Mouse (Mus musculus): ENCODE measurements around the gene Rexo1. TPM values are rescaled to one million over a fixed set of nuclear protein-coding genes. Genes with fewer than 3 reads are reported as not detected.

Gene Rexo1
- polyA plus RNA-seq, 1 experiment = 72.0 TPM

DNA sequence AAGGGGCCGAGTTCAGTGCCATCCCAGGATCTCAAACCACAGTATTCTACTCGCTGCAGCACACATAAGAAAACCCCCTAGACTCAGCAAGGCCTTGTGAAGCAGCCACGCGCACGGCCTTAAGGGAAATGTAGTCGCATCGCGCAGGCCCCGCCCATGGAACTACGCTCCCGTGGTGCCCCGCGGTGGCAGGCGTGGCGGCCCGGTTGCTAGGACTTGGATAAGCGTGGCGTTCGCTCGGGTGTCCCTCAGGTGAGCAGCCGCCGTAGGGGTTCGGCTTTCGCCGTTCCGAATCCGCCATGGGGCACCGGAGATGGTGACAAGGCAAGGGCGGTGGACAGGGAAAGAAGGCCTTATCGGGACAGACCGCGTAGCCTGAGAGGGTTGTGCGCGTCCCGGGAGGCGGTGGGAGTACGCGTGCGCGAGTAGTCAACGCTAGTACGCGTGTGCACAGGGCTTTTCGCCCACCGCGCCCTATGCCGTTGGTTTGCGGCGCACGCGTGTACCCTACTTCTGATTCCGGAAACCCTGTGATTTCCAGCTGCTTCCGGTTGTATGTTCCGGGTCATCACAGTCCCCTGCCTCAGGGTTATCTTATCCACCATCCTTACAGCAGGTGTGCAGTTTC lies 41.5 kb upstream of the Rexo1 start, which contains the start of the genes Scamp4 and Adat3:
Gene Scamp4, plus strand, starts transcription at position 175 of the 628 bp plus-strand sequence.
Gene Adat3, plus strand, starts transcription at position 183 of the 628 bp plus-strand sequence.
- peak; percentile 99 for DNase-seq (ENCODE audit: low read depth)
- TF ChIP-seq CTCF (IDR thresholded peaks at IDR 0.05; ENCODE audit: borderline replicate concordance, extremely low read depth, insufficient read depth, insufficient read length) = no peak
- TF ChIP-seq POLR2A (IDR thresholded peaks at IDR 0.05; ENCODE audit: borderline replicate concordance, extremely low read depth, insufficient read depth, insufficient read length, poor library complexity, severe bottlenecking) = peak; percentile 36; the same call in 1 of the 2 replicates

DNA sequence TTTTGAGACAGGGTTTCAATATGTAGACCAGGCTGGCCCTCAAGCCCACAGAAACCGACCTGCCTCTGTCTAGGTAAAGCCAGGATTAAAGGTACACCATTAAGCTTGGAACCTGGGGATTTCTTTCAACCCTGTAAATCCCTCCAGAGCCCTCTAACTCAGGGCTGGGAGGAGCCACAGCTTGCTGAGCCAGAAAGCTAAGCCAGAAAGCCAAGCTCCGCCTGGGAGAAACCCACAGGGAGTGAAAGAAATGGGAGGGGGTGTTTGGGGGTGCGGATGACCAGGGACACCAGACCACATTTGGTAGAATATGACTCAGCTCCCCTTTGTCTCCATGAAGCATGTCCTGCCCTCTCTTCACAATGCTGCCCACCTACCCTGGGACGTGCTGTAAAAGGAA lies 35.0 kb upstream of the Rexo1 start:
- no peak for DNase-seq (ENCODE audit: low read depth)
- TF ChIP-seq POLR2A (IDR thresholded peaks at IDR 0.05; ENCODE audit: borderline replicate concordance, extremely low read depth, insufficient read depth, insufficient read length, poor library complexity, severe bottlenecking) (no peak), CTCF (IDR thresholded peaks at IDR 0.05; ENCODE audit: borderline replicate concordance, extremely low read depth, insufficient read depth, insufficient read length) (no peak)

- peak; percentile 99 for DNase-seq (ENCODE audit: low read depth)
- TF ChIP-seq CTCF (IDR thresholded peaks at IDR 0.05; ENCODE audit: borderline replicate concordance, extremely low read depth, insufficient read depth, insufficient read length) (no peak), POLR2A (IDR thresholded peaks at IDR 0.05; ENCODE audit: borderline replicate concordance, extremely low read depth, insufficient read depth, insufficient read length, poor library complexity, severe bottlenecking) (peak; percentile 91)
Measured at GRCm38 (mm10) chr10:80589879-80590854, 28.8 kb upstream of the Rexo1 start, which contains the start of gene Abhd17a. Gene Abhd17a (minus strand): TSS chr10:80590341.

GRCm38 (mm10) chr10:80589127-80589878 lies 27.9 kb upstream of the Rexo1 start:
- no peak for DNase-seq (ENCODE audit: low read depth)
- TF ChIP-seq POLR2A (IDR thresholded peaks at IDR 0.05; ENCODE audit: borderline replicate concordance, extremely low read depth, insufficient read depth, insufficient read length, poor library complexity, severe bottlenecking) = no peak
- TF ChIP-seq CTCF (IDR thresholded peaks at IDR 0.05; ENCODE audit: borderline replicate concordance, extremely low read depth, insufficient read depth, insufficient read length) = no peak

- no peak for TF ChIP-seq CTCF (IDR thresholded peaks at IDR 0.05; ENCODE audit: borderline replicate concordance, extremely low read depth, insufficient read depth, insufficient read length)
- no peak for TF ChIP-seq POLR2A (IDR thresholded peaks at IDR 0.05; ENCODE audit: borderline replicate concordance, extremely low read depth, insufficient read depth, insufficient read length, poor library complexity, severe bottlenecking)
- DNase-seq (ENCODE audit: low read depth) = no peak
Measured at GRCm38 (mm10) chr10:80587305-80587657, 25.9 kb upstream of the Rexo1 start.

DNA sequence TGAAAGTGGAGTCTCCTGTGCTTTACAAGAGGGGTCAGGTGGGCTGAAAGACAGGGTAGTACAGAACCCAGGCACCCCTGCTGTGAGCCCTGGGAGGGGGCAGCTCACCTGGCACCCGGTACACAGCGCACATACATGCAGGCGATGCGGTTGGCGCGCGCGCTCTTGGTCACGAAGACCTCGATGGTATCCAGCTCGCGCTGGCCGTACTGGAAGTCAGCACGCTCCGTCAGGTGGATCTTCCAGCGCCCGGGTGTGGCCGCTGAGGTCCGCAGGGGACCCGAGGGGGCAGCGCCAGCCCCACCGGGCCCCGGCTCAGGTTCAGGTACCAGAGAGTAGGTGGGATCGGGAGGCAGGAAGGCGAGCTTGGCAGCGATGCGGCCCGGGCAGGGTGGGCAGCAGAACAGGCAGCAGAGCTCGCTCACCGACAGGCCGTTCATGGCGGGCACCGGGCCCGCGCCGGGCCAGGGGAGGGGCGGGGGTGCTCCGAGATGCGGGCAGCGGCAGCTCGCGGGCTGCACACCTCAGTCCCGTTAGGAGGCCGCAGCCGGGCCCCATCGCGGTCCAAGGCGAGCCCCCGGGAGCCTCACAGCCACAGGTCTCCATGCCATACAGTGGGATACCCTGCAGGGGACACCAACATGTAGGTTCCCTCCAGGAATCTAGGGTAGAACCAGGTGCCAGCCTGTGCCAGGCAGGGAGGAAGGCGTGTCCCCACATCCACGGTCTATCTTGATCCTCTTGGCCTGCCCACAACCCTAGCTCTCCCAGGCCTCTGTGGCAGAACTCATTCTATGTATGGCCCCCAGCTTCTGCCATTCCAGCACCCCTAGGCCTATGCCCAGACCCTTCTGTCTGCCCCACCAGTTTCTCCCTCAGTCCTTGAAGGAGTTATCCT lies 25.3 kb upstream of the Rexo1 start:
- no peak for TF ChIP-seq CTCF (IDR thresholded peaks at IDR 0.05; ENCODE audit: borderline replicate concordance, extremely low read depth, insufficient read depth, insufficient read length)
- no peak for DNase-seq (ENCODE audit: low read depth)

DNA sequence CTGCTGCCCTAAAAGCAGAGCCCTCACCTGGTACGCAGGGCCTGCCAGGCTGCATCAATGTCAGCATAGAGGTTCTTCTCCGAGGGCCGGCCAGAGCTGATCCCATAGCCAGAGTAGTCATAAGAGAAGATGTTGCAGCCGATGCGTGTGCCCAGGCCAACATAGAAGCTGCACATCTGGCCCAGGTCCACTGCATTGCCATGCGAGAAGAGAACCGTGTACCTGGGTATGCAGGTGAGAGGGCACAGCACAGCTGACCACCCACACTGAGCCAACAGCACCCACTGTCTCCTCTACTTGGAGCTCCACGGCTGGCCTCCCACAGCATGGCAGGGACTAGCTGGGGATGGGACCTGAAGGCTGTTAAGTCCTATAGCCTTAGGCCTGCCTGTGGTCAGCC lies 24.2 kb upstream of the Rexo1 start:
- TF ChIP-seq POLR2A (IDR thresholded peaks at IDR 0.05; ENCODE audit: borderline replicate concordance, extremely low read depth, insufficient read depth, insufficient read length, poor library complexity, severe bottlenecking) (no peak), CTCF (IDR thresholded peaks at IDR 0.05; ENCODE audit: borderline replicate concordance, extremely low read depth, insufficient read depth, insufficient read length) (no peak)
- DNase-seq (ENCODE audit: low read depth) = no peak

DNA sequence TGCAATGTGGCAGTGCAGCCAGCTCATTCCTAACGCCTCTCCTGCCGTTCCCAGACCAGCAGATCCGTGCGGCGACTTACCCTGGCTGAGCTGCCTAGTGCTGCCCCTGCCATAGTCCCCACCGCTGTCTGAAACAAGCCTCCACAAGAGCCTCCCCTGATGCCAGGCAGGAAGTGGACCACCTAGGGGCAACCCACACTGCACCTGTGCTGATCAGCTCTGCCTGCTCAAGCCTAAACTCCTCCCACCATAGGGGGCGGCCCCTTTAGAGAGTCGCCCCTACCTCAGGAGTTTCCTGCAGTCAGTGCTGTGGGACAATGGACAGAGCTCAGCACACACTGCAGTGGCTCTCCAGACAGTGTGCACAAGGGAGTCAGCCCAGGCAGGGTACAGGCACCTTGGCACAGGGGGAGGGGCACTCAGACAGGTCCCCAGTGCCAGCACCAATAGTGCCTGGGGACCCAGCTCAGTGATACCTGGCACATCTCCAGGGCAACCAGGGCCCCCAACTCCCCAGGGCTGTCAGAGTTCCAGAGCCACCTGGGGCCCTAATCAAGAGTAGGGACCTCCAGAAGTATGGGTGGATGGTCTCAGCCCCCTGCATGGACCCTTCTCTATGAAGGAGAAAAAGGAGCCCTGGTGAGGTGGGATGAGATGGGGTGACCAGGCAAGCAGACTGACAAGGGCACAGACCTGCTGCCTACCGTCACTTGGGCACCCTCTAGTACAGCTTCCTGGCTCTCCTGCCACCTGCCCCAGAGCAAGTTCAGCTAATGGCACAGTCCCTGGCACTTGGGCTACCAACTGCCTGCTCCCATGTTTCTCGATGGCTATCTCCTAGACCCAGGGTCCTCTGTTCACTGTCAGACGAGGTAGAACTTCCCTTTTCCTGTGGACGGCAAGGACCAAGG lies 23.5 kb upstream of the Rexo1 start:
- TF ChIP-seq CTCF (IDR thresholded peaks at IDR 0.05; ENCODE audit: borderline replicate concordance, extremely low read depth, insufficient read depth, insufficient read length) (no peak), POLR2A (IDR thresholded peaks at IDR 0.05; ENCODE audit: borderline replicate concordance, extremely low read depth, insufficient read depth, insufficient read length, poor library complexity, severe bottlenecking) (no peak)
- no peak for DNase-seq (ENCODE audit: low read depth)

- no peak for DNase-seq (ENCODE audit: low read depth)
Measured at GRCm38 (mm10) chr10:80584045-80584488, 22.7 kb upstream of the Rexo1 start.

More at GRCm38 (mm10) chr10:80584045-80584488, 22.7 kb upstream of the Rexo1 start:
- no peak for TF ChIP-seq POLR2A (IDR thresholded peaks at IDR 0.05; ENCODE audit: borderline replicate concordance, extremely low read depth, insufficient read depth, insufficient read length, poor library complexity, severe bottlenecking)

Data from brain, embryonic 14.5 days (tissue).